8 mouse cellular contexts compared by ENCODE assay signal in the genomic region with DNA sequence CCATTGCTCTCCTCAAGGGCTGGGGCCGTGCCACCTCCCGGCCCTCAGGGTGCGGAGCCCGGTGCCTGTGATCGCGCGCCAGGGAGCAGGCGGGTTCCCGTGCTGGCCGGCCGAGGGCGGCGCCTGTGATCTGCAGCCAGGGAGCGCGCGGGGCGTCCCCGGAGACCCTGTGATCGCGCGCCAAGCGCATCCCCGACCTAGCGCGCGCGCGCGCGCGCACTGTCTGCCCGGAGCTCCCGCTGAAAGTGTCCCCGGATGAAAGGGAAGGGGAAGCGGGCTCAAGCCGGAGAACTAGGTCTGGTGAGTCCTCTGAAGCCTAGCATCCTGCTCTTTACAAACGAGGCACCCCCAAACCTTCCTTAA.
DNase-seq lines count a peak whose midpoint lies in the region; ATAC-seq lines count a peak whose summit lies in the region.
"Had no signal": no experiment of that assay in that cellular context is flagged by ENCODE, and none has a peak within 500 bp of the region (broad histone marks: within the 10 kb centered on the region; RNA-seq: fewer than 3 reads in every experiment).

No protein-coding gene starts in this region.

- peak; percentile 82 for ATAC-seq in forebrain, embryonic 11.5 days (replicated peaks; ENCODE audit: low FRiP score)
- ATAC-seq in hindbrain, embryonic 16.5 days = peak; percentile 86
- ATAC-seq in liver, embryonic 13.5 days (ENCODE audit: low read depth) = no peak

- peak overlapping the region; percentile 50 for H3K4me3 ChIP-seq in forebrain, embryonic 11.5 days (ENCODE audit: low read depth, low read length)
- peak overlapping the region; percentile 53 for H3K4me3 ChIP-seq in hindbrain, embryonic 16.5 days (ENCODE audit: low read length)
- peak overlapping the region; percentile 44 for H3K4me3 ChIP-seq in liver, embryonic 13.5 days (replicated peaks)
- H3K4me3 ChIP-seq: erythroblast, embryonic 14.5 days had no signal

- H3K9me3 ChIP-seq in forebrain, embryonic 11.5 days (ENCODE audit: control insufficient read depth, low read length) = peaks cover 2% of the 10 kb centered on the region; the same call in 1 of the 2 replicates
- H3K9me3 ChIP-seq in hindbrain, embryonic 16.5 days (ENCODE audit: control insufficient read depth, low read length) = no peaks in the 10 kb centered on the region
- H3K9me3 ChIP-seq in liver, embryonic 13.5 days (replicated peaks) = no peaks in the 10 kb centered on the region

- H3K9ac ChIP-seq in forebrain, embryonic 11.5 days (ENCODE audit: low read length) = peak overlapping the region; percentile 48
- peak overlapping the region; percentile 57 for H3K9ac ChIP-seq in hindbrain, embryonic 16.5 days (ENCODE audit: low read depth, low read length)
- H3K9ac ChIP-seq in liver, embryonic 13.5 days = no peak overlapping the region

- peaks cover 5% of the 10 kb centered on the region; the same call in 1 of the 2 replicates for H3K4me1 ChIP-seq in forebrain, embryonic 11.5 days (replicated peaks; ENCODE audit: control insufficient read depth, insufficient read depth, low read length)
- H3K4me1 ChIP-seq in hindbrain, embryonic 16.5 days (ENCODE audit: control insufficient read depth, insufficient read depth, low read depth, low read length) = no peaks in the 10 kb centered on the region
- H3K4me1 ChIP-seq in liver, embryonic 13.5 days (replicated peaks) = peaks cover 8% of the 10 kb centered on the region; the same call in 1 of the 2 replicates

- peak; percentile 39 for DNase-seq in thymus, postnatal 4 days
- no peak for DNase-seq in thymus, postnatal 14 days
- peak; percentile 87 for DNase-seq in forebrain, embryonic 11.5 days (ENCODE audit: low spot score)
- DNase-seq in liver, embryonic 13.5 days = no peak
- peak; percentile 12 for DNase-seq in ovary, postnatal 14 days (ENCODE audit: low spot score)
- no peak for DNase-seq in natural killer cell, adult 2 months (ENCODE audit: low spot score in 2 of 2)

- H3K27ac ChIP-seq in forebrain, embryonic 11.5 days (ENCODE audit: low read depth, low read length) = no peak overlapping the region
- no peak overlapping the region for H3K27ac ChIP-seq in hindbrain, embryonic 16.5 days (ENCODE audit: low read depth, low read length)
- H3K27ac ChIP-seq in liver, embryonic 13.5 days = no peak overlapping the region

- peaks cover 5% of the 10 kb centered on the region; the same call in 1 of the 2 replicates for H3K27me3 ChIP-seq in forebrain, embryonic 11.5 days (ENCODE audit: control insufficient read depth, insufficient read depth, low read length)
- H3K27me3 ChIP-seq in hindbrain, embryonic 16.5 days (replicated peaks; ENCODE audit: control insufficient read depth, insufficient read depth, low read length) = peaks cover 6% of the 10 kb centered on the region
- peaks cover 32% of the 10 kb centered on the region for H3K27me3 ChIP-seq in liver, embryonic 13.5 days

- under 1% methylated on average over 37 of the region's 37 CpGs for WGBS in forebrain, embryonic 11.5 days
- 0% methylated on average over 29 of the region's 37 CpGs for WGBS in hindbrain, embryonic 16.5 days
- 2% methylated on average over 23 of the region's 37 CpGs for WGBS in liver, embryonic 13.5 days (ENCODE audit: insufficient replicate concordance)

- H3K4me2 ChIP-seq in forebrain, embryonic 11.5 days (ENCODE audit: low read depth, low read length, severe bottlenecking) = peak overlapping the region; percentile 92
- peak overlapping the region; percentile 97 for H3K4me2 ChIP-seq in hindbrain, embryonic 16.5 days (ENCODE audit: low read length)
- peak overlapping the region; percentile 59 for H3K4me2 ChIP-seq in liver, embryonic 13.5 days

- H3K36me3 ChIP-seq in forebrain, embryonic 11.5 days (ENCODE audit: control insufficient read depth, insufficient read depth, low read length) = no peaks in the 10 kb centered on the region
- H3K36me3 ChIP-seq in hindbrain, embryonic 16.5 days (ENCODE audit: control insufficient read depth, insufficient read depth, low read length) = no peaks in the 10 kb centered on the region
- no peaks in the 10 kb centered on the region for H3K36me3 ChIP-seq in liver, embryonic 13.5 days

Comparison
In these comparisons a context has a peak if more than half of its experiments do, and no peak if none do; other contexts are left out.
1. DNase-seq: peak in thymus, postnatal 4 days (single experiment), forebrain, embryonic 11.5 days (single experiment) and ovary, postnatal 14 days (single experiment); none in thymus, postnatal 14 days (single experiment), liver, embryonic 13.5 days (single experiment) and natural killer cell, adult 2 months (0 of 2).
2. Peak in every context shown above with its lines, with median percentiles within 50 percentile points of each other: H3K4me2 ChIP-seq and H3K4me3 ChIP-seq.